Mouse (Mus musculus) left cerebral cortex, postnatal 36 days (tissue): ENCODE results near the gene Rbms3. TPM values are rescaled to one million over a fixed set of nuclear protein-coding genes. Genes with fewer than 3 reads are reported as not detected.

Experiments used
- DNase-seq, 2 experiments: peaks; one replicate each; pipeline ENCODE4 v3.0.0; 2021 to 2022; ENCODE audit warnings: low spot score in 2 of 2, mixed read lengths in 1 of 2
- intact Hi-C: fragments of 180-260 bp; cut with DNase I; formaldehyde crosslinking; loops from one replicate; pipeline ENCODE4 v1.15.1; 2025
- total RNA-seq, 2 experiments: library from RNA; stranded (reverse); gene quantifications; 2 replicates each; pipeline ENCODE4 v1.2.3; 2021

Gene Rbms3
- total RNA-seq, 2 experiments from 2014 or later: 10.1 to 14.6 TPM

DNA sequence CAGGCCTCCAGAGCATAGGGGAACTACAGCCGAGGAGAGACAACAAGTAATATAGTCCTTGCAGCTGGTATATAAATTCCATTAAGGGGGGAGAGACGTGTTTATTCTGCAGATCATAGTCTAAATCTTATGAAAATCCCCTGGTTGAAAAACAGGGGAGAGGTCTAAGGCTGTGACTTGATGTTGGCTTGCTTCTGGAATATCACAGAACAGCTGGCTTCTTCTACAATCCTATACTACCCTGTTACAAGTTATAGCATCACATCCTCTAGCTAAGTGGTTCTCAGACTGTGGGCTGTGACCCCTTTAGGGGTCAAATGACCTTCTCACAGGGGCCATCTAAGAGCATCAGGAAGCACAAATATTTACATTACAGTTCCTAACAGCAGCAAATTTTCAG is 419.4 kb downstream of the Rbms3 start:
- intact Hi-C loops: no loop called here
- no peak for DNase-seq

GRCm38 (mm10) chr9:117205395-117205794 is 424.3 kb downstream of the Rbms3 start:
- intact Hi-C loops: no loop called here
- no peak for DNase-seq

DNA sequence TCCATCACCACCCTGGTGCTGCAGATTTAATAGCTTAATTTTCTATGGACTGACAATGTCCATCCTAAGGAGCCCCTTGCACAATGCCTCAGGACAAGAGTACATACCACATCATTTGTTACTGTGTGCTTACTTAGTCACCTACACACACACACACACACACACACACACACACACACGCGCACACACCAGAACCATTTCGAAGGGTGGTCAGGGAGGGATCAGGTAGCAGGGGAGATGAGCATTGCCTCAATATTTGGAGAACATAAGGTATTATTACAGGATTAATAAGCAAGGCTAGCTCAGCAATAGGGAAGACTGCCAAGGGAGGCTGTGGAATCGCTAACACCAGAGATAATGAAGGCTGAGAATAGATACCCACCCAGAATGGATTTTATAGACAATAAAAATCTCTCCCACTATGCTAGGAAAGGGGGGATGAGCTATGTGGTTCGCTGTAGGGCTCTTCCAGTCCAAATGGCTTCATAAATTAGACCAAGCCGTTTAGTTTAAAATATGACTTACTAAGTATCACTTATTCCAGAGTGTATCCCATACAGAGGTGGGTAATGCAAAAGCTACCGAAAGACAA is 429.6 kb downstream of the Rbms3 start:
- no peak for DNase-seq
- intact Hi-C loops: no loop called here

- DNase-seq: no peak
- intact Hi-C loops: no loop called here
These were observed 432.2 kb downstream of the Rbms3 start for GRCm38 (mm10) chr9:117197531-117197930.

- intact Hi-C loops: no loop called here
- DNase-seq: peak; percentile 16 to 22
These were observed 436.9 kb downstream of the Rbms3 start for GRCm38 (mm10) chr9:117192565-117193540.

GRCm38 (mm10) chr9:117192093-117192492 is 437.6 kb downstream of the Rbms3 start:
- intact Hi-C loops: no loop called here
- peak; percentile 14 to 17 for DNase-seq

DNA sequence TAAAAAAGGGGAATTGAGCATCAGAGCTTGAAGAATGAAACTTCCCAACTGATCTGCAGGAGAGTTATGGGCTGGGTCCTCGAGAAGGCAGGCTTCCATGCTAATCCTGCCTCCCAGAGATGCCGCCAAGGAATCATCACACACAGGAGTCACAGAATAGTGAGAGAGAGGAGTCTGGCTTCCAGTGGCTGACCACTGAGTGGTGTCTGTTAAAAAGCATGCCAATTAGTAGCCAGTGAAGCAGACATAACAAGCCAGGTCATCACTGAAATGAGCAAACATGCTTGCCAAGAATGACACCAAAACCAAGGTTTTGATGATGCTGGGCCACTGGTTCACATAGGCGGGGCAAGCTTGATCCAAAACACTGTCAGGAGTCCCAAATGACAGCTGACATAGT is 441.3 kb downstream of the Rbms3 start:
- intact Hi-C loops: no loop called here
- no peak for DNase-seq

DNA sequence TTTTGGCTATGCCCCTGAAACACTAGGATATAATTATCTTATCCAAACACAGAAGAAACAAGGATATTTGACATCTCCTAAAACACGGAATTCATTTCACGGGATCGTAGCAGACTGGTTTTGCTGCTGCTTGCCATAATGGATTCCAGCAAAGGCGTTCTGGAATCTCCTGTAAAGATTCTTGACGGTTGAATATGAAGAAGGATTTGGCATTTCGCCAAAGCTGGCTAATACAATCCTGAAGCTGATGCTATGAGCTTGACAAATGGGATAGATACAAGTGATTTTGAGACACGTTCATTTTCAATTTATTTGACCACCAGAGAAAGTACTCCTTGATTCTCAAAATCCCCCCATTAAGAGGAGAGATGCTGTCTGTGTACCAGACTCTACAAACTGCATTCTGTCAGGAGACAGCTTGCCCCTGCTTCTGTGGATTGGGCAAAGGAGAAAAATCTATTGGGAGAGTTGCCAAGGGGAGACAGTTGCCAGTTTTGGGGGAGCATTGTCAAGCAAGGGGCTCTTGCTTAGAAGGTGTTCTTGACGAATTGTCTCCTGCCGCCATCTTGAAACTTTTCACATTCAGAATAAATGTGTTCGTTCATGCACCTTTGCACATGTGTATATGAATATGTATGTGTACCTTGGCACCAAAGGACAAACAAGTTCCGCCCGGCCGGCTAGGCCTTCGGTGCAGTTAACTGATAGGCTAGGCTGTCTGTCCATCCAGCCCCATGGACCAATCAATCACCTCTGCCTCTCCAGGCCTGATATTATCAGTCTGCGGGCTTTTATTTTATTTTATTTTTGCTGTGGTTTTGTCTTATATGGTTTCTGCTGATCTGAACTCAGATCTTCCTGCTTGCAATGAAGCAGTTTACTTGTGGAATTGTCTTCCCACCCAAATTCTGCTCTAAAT is 442.3 kb downstream of the Rbms3 start:
- intact Hi-C loops: no loop called here
- DNase-seq: no peak

DNA sequence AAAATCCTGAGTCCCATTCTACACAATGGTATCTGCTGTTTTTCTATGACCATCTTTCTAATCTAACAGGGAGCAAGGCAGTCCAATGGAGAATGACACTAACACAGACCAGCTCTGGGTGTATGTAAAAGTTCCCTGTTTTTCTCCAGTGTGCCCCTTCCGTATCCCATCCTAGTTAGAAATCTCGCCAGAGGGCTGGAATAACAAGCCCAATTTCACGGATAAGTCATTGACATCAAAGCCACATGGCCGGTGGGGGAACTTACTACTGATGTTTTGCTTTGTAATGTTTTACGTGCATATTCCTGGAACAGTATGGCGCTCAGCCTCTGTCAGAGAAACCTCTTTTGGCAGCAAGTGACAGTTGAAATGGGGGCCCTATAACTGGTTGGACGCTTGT is 449.1 kb downstream of the Rbms3 start:
- DNase-seq: no peak
- intact Hi-C loops: no loop called here

DNA sequence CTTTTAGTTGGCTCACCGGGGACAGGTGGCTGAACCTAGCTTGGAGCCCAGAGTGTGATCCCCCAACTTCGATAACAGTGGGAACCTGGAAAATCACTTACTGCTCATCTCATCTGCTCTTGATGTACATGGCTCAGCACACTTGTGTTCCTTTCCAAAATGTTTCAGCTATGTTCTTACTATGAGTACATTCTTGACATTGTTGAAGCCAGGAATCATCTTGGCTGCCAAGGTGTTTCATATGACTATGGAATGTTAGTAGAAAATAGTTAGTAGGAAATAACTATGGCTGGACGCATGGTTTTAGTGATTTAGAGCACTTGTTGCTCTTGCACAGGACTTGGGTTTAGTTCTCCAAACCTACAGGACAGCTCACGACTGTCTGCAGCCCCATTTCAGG is 451.3 kb downstream of the Rbms3 start:
- intact Hi-C loops: no loop called here
- no peak for DNase-seq

DNA sequence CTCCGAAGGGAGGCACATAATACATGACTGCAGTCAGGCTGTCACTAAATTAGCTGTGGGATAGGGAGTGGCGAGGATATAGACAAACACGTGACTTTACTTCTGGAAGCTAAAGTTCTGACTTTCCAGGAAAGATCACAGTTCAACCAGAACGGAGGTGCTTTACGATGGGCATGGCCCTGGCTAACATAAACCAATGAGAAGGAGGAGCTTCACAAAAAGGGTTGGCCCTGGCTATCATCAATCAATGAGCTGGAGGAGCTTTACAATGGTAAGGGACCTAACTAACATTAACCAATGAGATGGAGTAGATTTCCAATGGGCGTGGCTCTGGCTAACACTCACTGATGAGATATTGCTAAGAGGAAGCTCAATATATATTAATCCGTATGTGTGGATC is 457.2 kb downstream of the Rbms3 start:
- no peak for DNase-seq

GRCm38 (mm10) chr9:117169196-117169595 is 460.5 kb downstream of the Rbms3 start:
- DNase-seq: no peak
- intact Hi-C loops: no loop called here

More for the DNA sequence above, 457.2 kb downstream of the Rbms3 start:
- intact Hi-C loops: no loop called here

- intact Hi-C loops: no loop called here
- no peak for DNase-seq
These were observed 466.6 kb downstream of the Rbms3 start for GRCm38 (mm10) chr9:117163143-117163542.

- intact Hi-C loops: no loop called here
- DNase-seq: no peak
These were observed 468.6 kb downstream of the Rbms3 start for GRCm38 (mm10) chr9:117161150-117161549.

GRCm38 (mm10) chr9:117156330-117156905 is 473.3 kb downstream of the Rbms3 start:
- DNase-seq: no peak
- intact Hi-C loops: no loop called here

DNA sequence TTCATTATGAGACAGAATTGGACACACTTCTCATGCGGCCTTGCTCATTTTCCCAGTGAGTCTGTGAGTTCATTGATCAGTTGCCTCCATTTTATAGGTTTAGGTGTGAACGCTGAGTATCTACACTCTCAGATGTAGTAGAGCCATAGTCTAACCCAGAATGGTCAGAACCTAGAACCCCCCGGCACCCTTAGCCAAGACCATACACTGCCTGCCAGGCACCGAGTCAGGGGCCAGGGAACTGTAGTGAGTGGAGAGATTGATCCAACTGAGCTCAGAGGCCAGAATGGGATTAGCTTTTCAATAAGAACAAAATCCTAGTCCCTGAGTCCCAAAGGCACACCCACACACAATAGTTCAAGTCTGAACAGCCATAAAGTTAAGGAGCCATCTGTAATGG is 475.1 kb downstream of the Rbms3 start:
- intact Hi-C loops: no loop called here
- no peak for DNase-seq

- no peak for DNase-seq
- intact Hi-C loops: no loop called here
These were observed 475.9 kb downstream of the Rbms3 start for GRCm38 (mm10) chr9:117153686-117154274.

DNA sequence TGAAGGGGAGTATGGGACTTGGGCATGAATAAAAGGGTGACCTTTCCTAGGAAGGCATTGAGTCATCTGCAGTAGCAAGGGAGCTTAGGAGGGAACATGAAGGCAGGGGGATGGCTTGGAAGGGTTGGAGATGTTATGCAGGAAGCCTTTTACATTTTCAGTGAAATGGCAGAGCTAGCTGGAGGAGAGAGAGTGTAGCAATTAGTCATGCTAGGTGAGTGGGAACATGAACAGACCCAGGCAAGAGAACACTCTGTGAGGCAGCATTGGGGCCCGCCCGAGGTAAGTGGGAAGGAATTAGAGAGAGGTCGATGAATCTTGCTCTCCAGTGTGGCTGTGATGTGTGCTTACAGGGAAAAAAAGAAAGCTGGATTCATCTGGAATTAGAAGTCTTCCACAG is 477.8 kb downstream of the Rbms3 start:
- intact Hi-C loops: no loop called here
- no peak for DNase-seq

- intact Hi-C loops: no loop called here
- DNase-seq: peak; percentile 11
These were observed 485.5 kb downstream of the Rbms3 start for GRCm38 (mm10) chr9:117144057-117144723.
